Mouse (Mus musculus) megakaryocyte, embryonic 14.5 days (primary cell): ENCODE measurements around the gene Avl9.

Source experiments
- FLI1 ChIP-seq: IDR thresholded peaks from 2 replicates; pipeline ENCODE4 v1.6.1; 2012; ENCODE audit warnings: low read length, inconsistent platforms, mixed read lengths
- GATA1 ChIP-seq: IDR thresholded peaks from 3 replicates; pipeline ENCODE4 v1.6.1; 2012; ENCODE audit warnings: mixed read lengths, low read length, inconsistent platforms, borderline replicate concordance

DNA sequence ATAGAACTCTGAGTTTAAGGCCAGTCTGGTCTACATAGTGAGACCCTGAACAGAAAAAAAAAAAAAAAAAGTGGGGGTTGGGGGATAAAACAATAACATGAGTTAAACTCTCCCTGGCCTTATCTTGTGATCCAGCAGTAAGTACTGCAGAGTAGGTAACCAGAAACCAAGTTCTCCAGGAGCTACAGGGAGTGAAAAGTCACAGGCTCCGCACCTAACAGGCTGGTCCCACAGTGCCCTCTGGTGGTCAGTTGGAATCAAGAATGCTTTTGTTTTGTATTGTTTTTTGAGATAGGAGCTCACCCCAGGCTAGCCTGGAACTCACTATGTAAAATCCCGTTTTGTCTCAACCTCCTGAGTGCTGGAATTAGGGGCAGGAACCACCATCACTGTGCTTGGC lies 23.5 kb upstream of the Avl9 start:
- TF ChIP-seq FLI1 (no peak), GATA1 (no peak)
